Mouse (Mus musculus): ENCODE results near the gene Defa23.
"Not testable (repeated sequence)": the region's sequence is repeated elsewhere in the genome, so short reads cannot be mapped to it uniquely, and the experiment has no call there.

DNA sequence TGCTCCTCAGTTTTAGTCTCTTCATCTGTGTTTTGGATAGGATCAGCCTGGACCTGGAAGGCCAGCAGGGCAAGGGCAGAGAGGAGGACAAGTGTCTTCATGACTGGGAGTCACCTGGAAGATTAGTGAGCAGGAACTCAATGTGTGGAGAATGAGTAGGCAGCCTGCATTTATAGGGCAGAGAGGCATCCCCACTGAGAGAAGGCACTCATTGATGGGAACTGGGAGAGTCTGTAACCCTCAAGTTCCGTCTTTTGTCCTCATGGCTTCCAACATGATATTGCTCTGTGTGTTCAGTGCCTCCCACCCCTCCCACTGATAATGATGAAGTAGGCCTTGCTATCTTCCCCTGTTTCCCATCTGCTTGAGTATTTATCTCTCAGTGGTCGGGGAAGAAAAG lies 41.1 kb downstream of the Defa23 start, which contains the start of gene Gm14851:
- not testable (repeated sequence) for TF ChIP-seq CTCF (conservative IDR thresholded peaks at IDR 0.05; ENCODE audit: insufficient read depth, insufficient read length, low read depth, low read length); POLR2A (IDR thresholded peaks at IDR 0.05; ENCODE audit: low read depth, low read length)

All from kidney, adult 2 months (tissue).